Mouse (Mus musculus) forebrain, embryonic 16.5 days (tissue): Measurements from ENCODE around the gene Sipa1l3. TPM values are rescaled to one million over a fixed set of nuclear protein-coding genes. Genes with fewer than 3 reads are reported as not detected.

Experiments used
- ATAC-seq: fragments of 200-750 bp; cut with Nextera tagmentation; 2 replicates; pipeline ENCODE4 v1.8.0; 2017; ENCODE audit warnings: mild to moderate bottlenecking, moderate library complexity
- H3K27ac ChIP-seq: fragments of 300-500 bp; sonication (generic); 2 replicates; pipeline ENCODE4 v1.5.1; 2014; ENCODE audit warnings: low read length, control low read depth
- H3K27me3 ChIP-seq: fragments of 300-500 bp; sonication (generic); replicated peaks from 2 replicates; pipeline ENCODE4 v1.6.1; 2014; ENCODE audit warnings: low read length; ENCODE audit not compliant: control insufficient read depth, insufficient read depth
- H3K36me3 ChIP-seq: fragments of 300-500 bp; sonication (generic); 2 replicates; pipeline ENCODE4 v1.6.1; 2014; ENCODE audit not compliant: control insufficient read depth, insufficient read depth
- H3K4me1 ChIP-seq: fragments of 300-500 bp; sonication (generic); replicated peaks from 2 replicates; pipeline ENCODE4 v1.6.1; 2014; ENCODE audit warnings: low read length; ENCODE audit not compliant: control insufficient read depth, insufficient read depth
- H3K4me2 ChIP-seq: fragments of 300-500 bp; sonication (generic); 2 replicates; pipeline ENCODE4 v1.6.1; 2014; ENCODE audit warnings: mild to moderate bottlenecking, low read length, control low read depth
- H3K4me3 ChIP-seq: fragments of 300-500 bp; sonication (generic); replicated peaks from 2 replicates; pipeline ENCODE4 v1.5.1; 2014; ENCODE audit warnings: mild to moderate bottlenecking, low read length, control low read depth
- H3K9ac ChIP-seq: fragments of 300-500 bp; sonication (generic); replicated peaks from 2 replicates; pipeline ENCODE4 v1.6.1; 2014; ENCODE audit warnings: low read depth, low read length, control low read depth
- H3K9me3 ChIP-seq: fragments of 300-500 bp; sonication (generic); 2 replicates; pipeline ENCODE4 v1.6.1; 2016; ENCODE audit warnings: low read length; ENCODE audit not compliant: control insufficient read depth
- WGBS: fragments of 180-500 bp; shearing (Covaris S2); extraction: QIAGEN DNeasy Blood & Tissue Kit; methylation state at CpG from one replicate; pipeline ENCODE4 v1.1.7; 2014; 5-methylcytosine and 5-hydroxymethylcytosine counted together
- polyA plus RNA-seq: library from polyadenylated mRNA; unstranded; fragments of >200 nt; fragmentation: Nextera tagmentation; extraction: Ambion mirVana; gene quantifications from 2 replicates; pipeline ENCODE4 v1.2.1, GENCODE M21; 2015

Gene Sipa1l3
- polyA plus RNA-seq, 1 experiment from 2014 or later = 16.1 TPM

- Histone ChIP-seq H3K9ac (peak overlapping the region; percentile 83), H3K4me1 (peaks cover 74% of the 10 kb centered on the region), H3K4me3 (peak overlapping the region; percentile 81), H3K9me3 (no peaks in the 10 kb centered on the region), H3K27me3 (no peaks in the 10 kb centered on the region), H3K4me2 (peak overlapping the region; percentile 97), H3K27ac (no peak overlapping the region), H3K36me3 (peaks cover 6% of the 10 kb centered on the region)
- no peak for ATAC-seq
- WGBS = 18% methylated on average over 5 of the region's 5 CpGs
These were observed 208.7 kb downstream of the Sipa1l3 start for GRCm38 (mm10) chr7:29309749-29310148.

DNA sequence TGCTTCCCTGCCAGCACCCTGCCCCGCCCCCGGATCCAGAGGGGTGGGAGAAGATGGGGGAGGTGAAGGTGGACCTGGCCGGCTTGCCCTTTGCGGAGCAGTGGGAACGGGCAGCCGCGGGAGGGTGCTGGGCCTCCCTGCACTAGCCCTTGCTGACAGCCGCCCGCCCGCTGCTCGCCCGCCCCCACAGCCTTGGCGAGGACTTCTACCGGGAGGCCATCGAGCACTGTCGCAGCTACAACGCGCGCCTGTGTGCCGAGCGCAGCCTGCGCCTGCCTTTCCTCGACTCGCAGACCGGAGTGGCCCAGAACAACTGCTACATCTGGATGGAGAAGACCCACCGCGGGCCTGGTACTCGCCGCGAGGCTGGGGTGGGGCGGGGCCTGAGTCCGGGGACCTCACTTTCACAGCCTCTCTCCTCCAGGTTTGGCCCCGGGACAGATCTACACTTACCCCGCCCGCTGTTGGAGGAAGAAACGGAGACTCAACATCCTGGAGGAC is 209.2 kb downstream of the Sipa1l3 start:
- Histone ChIP-seq H3K36me3 (peaks cover 4% of the 10 kb centered on the region), H3K9me3 (no peaks in the 10 kb centered on the region), H3K27ac (peak overlapping the region; percentile 43), H3K9ac (peak overlapping the region; percentile 83), H3K4me2 (peak overlapping the region; percentile 97), H3K27me3 (no peaks in the 10 kb centered on the region), H3K4me3 (peak overlapping the region; percentile 81), H3K4me1 (peaks cover 69% of the 10 kb centered on the region)
- no peak for ATAC-seq
- 1% methylated on average over 36 of the region's 36 CpGs for WGBS

DNA sequence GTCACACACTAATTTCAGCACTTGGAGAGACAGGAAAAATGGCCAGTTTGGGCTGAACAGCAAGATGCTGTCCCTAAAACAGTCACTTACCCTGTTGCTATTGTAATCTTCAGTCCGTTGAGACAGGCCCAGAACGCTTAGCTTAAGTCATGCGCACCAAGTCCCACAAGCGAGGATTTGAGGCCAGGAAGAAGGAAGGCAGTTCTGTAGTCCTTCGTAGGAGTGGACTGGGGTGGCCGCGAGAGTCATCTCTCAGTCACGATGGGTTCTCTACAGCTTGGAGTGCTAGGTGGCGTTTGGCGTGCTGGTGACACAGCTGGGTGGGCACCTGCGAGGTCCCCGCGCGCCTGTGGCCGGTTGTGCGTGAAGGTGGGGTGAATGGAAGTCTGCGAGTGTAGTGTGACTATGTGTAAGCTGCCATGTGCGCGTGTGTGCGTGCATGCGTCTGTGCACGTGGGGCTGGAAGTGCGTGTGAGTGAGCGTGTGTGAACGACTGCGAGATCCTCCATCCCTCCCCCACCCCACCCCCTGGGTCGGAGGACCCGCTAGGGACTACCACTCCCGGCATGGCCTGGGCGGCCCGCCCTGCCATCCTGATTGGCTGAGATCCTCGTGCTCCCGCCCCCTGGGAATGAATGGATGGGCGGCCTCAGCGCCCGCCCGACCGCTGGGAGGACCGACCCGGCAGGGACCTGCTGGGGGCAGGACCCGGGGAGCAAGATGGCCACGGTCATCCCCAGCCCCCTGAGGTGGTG is 210.9 kb downstream of the Sipa1l3 start:
- ATAC-seq = peak; percentile 70
- Histone ChIP-seq H3K27ac (peak overlapping the region; percentile 76), H3K27me3 (no peaks in the 10 kb centered on the region), H3K9me3 (no peaks in the 10 kb centered on the region), H3K4me1 (peaks cover 52% of the 10 kb centered on the region), H3K4me2 (peak overlapping the region; percentile 97), H3K36me3 (peaks cover 4% of the 10 kb centered on the region), H3K4me3 (peak overlapping the region; percentile 81), H3K9ac (peak overlapping the region; percentile 83)
- 1% methylated on average over 42 of the region's 42 CpGs for WGBS

DNA sequence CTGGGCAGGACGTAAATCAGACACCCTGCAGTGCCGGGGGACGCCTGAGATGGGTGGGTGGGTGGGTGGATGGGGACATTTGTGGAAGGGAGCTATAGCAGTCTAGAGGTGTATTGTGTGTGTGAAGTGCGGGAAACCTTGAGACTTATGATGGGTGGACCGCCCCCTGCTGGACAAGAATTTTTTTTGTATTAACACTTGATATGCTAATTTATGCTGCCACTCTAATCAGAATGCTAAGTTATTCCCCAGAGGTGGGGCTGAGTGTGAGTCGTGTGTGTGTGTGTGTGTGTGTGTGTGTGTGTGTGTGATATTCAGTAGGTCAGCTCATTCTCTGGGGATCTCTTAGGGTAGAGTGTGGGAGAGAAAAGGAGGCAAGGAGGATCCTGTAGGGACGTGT is 211.8 kb downstream of the Sipa1l3 start:
- no peak for ATAC-seq
- no peaks in the 10 kb centered on the region for H3K9me3 ChIP-seq
- peaks cover 2% of the 10 kb centered on the region for H3K36me3 ChIP-seq
- H3K4me2 ChIP-seq = peak overlapping the region; percentile 97
- H3K27me3 ChIP-seq = no peaks in the 10 kb centered on the region
- peak overlapping the region; percentile 76 for H3K27ac ChIP-seq
- 8% methylated on average over 7 of the region's 7 CpGs for WGBS
- H3K4me1 ChIP-seq = peaks cover 48% of the 10 kb centered on the region
- H3K9ac ChIP-seq = peak overlapping the region; percentile 26; the same call in 1 of the 2 replicates
- peak overlapping the region; percentile 81 for H3K4me3 ChIP-seq

- H3K4me2 ChIP-seq = peak overlapping the region; percentile 97
- peaks cover 47% of the 10 kb centered on the region for H3K4me1 ChIP-seq
- H3K9ac ChIP-seq = peak overlapping the region; percentile 26; the same call in 1 of the 2 replicates
- H3K4me3 ChIP-seq = peak overlapping the region; percentile 81
- H3K27me3 ChIP-seq = no peaks in the 10 kb centered on the region
- no peaks in the 10 kb centered on the region for H3K9me3 ChIP-seq
- peak overlapping the region; percentile 54 for H3K27ac ChIP-seq
- H3K36me3 ChIP-seq = no peaks in the 10 kb centered on the region; the same call in 1 of the 2 replicates
- ATAC-seq = no peak
- 11% methylated on average over 7 of the region's 7 CpGs for WGBS
These were observed 212.3 kb downstream of the Sipa1l3 start for GRCm38 (mm10) chr7:29306108-29306507.

DNA sequence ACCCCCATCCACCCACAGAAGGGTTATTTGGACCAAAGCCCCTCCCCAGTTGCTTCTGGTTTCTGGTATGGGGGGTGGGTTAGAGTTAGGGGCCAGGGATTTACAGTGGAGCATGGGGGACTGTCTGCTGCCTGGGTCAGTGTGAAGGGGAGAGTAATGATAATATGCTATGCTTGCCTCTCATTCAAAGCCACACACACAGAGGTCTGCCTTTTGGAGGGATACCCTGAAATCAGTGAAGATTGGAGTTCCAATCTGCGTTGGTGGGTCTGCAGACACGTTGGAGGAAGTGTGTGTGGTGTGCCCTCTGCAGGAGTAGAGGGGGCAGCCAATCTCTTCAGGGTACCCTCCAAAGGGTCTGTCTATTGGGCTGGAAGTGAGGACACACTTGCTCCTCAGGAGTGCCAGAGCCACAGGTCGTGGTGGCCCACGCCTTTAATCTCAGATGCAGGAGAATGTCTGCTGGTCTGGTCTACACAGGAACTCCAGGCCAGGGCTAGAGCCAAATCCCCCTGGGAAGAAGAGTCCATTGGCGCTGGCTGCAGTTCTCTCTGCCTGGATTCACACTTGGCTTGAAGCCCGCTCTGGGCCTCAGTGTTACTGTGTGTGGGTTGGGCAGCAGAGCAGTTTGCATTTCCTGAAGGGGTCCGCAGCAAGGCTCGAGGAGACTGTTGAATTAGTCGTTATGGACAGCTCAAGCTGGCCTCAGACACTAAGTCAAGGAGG is 213.0 kb downstream of the Sipa1l3 start:
- Histone ChIP-seq H3K4me2 (peak overlapping the region; percentile 97), H3K4me3 (peak overlapping the region; percentile 81), H3K36me3 (no peaks in the 10 kb centered on the region), H3K27ac (peak overlapping the region; percentile 85), H3K4me1 (peaks cover 43% of the 10 kb centered on the region), H3K9ac (peak overlapping the region; percentile 85), H3K27me3 (no peaks in the 10 kb centered on the region), H3K9me3 (no peaks in the 10 kb centered on the region)
- WGBS = 12% methylated on average over 9 of the region's 9 CpGs
- ATAC-seq = no peak

DNA sequence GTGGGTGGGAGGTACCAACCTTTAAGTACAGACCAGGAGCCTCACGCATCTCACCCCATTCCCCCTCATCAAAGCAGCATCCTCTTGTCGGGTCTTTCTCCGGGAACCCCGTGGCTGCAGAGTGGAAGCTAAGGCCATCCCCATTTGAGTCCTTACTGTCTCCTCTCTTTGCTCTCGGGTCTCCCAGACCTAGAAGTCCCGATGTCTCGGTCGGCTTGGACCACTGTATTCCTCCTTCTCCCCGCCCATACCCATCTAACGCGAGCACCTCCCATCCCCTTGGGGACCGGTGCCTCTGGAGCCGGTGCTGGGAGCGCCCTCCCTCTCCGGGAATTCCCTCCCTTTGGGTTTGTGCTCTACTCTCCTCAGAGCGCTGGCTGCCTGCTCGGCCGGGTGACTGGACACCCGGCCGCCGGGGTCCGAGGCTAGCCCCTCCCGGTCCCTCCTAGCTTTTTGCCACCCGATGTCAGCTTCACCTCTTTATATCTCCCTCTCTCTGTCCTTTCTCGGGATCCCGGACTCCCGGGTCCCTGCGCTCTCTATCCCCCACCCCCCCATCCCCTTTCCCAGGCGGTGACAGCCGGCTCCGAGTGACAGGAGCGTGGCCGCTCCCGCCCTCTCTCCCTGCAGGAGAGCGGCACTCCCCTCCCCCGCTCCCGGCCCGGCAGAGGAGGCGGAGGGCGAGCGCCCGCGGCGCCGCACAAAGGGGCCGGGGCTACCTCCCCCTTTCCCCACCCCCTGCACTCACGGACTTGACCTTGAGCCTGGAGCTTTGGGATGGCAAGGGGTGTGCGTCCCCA is 213.8 kb downstream of the Sipa1l3 start:
- WGBS = under 1% methylated on average over 40 of the region's 48 CpGs
- no peaks in the 10 kb centered on the region for H3K9me3 ChIP-seq
- H3K27ac ChIP-seq = peak overlapping the region; percentile 85
- H3K4me2 ChIP-seq = peak overlapping the region; percentile 97
- ATAC-seq = no peak
- peak overlapping the region; percentile 81 for H3K4me3 ChIP-seq
- peak overlapping the region; percentile 85 for H3K9ac ChIP-seq
- no peaks in the 10 kb centered on the region for H3K36me3 ChIP-seq
- H3K4me1 ChIP-seq = peaks cover 35% of the 10 kb centered on the region
- H3K27me3 ChIP-seq = no peaks in the 10 kb centered on the region

DNA sequence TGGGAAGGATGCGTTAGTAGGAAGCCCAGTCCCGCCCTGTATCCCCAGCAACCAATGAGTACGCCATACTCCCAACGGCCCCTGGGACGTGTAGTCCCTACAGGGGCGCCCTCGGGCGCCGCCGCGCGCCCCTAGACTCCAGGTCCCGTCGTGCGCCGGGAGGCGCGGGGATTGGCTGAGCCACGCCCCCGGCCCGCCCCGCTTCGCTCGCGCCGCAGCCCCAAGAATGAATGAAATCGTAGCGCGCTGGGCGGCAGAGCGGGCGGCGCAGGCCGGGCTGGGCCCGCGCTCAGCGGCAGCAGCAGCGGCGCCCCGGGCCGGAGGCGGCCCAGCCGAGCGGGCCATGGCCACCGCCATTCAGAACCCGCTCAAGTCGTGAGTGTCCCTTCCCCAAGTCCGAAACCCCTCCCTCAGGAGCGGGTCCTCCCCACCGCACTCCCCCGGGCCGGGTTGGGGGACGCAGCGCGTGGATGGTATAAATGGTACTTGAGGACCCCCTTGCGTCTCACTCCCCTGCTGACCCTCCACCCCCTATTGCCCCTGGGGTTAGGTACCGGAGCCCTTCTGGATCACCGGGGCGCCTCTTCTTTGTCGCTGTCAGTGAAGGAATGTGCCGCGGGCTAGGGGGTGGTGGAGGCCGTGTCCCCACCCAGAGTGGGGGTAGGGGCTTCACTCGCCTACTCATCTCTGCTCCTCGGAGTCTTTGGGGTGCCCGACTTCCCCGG is 214.5 kb downstream of the Sipa1l3 start, which contains the start of gene Dpf1:
Dpf1 (plus strand) TSS at position 214 of the 725 bp plus-strand sequence.
- H3K27ac ChIP-seq = peak within 1 kb of the TSS; percentile 85
- no peaks in the 10 kb centered on the region for H3K27me3 ChIP-seq
- under 1% methylated on average over 62 of the region's 67 CpGs for WGBS
- H3K36me3 ChIP-seq = no peaks in the 10 kb centered on the region
- H3K9ac ChIP-seq = peak within 1 kb of the TSS; percentile 85
- ATAC-seq = peak; percentile 95
- peak within 1 kb of the TSS; percentile 97 for H3K4me2 ChIP-seq
- peaks cover 29% of the 10 kb centered on the region for H3K4me1 ChIP-seq
- no peaks in the 10 kb centered on the region for H3K9me3 ChIP-seq
- peak within 1 kb of the TSS; percentile 81 for H3K4me3 ChIP-seq
